Mouse (Mus musculus) mature B cell (primary cell): ENCODE measurements around the gene Bbs10.

Experiments
- in situ Hi-C: fragments of 300-500 bp; cut with MboI; formaldehyde crosslinking; loops from 2 replicates; pipeline ENCODE4 v1.14.3; 2019

Gene Bbs10

GRCm38 (mm10) chr10:111298140-111299098 lies at the start of gene Bbs10:
Gene Bbs10, plus strand, starts transcription at chr10:111298679.
- in situ Hi-C loops, result no loop called here

GRCm38 (mm10) chr10:111250192-111250591 lies 48.3 kb upstream of the Bbs10 start:
- in situ Hi-C loops, result no loop called here

GRCm38 (mm10) chr10:111251666-111252065 lies 46.8 kb upstream of the Bbs10 start:
- in situ Hi-C loops, result no loop called here

- in situ Hi-C loops, result no loop called here
Measured at GRCm38 (mm10) chr10:111255228-111255627, 43.3 kb upstream of the Bbs10 start.

GRCm38 (mm10) chr10:111256156-111256555 lies 42.3 kb upstream of the Bbs10 start:
- in situ Hi-C loops, result no loop called here

- in situ Hi-C loops, result no loop called here
Measured at GRCm38 (mm10) chr10:111257358-111257757, 41.1 kb upstream of the Bbs10 start.

GRCm38 (mm10) chr10:111258256-111258655 lies 40.2 kb upstream of the Bbs10 start:
- in situ Hi-C loops, result no loop called here

- in situ Hi-C loops, result no loop called here
Measured at GRCm38 (mm10) chr10:111271687-111272086, 26.8 kb upstream of the Bbs10 start.

GRCm38 (mm10) chr10:111272905-111273304 lies 25.6 kb upstream of the Bbs10 start:
- in situ Hi-C loops, result no loop called here

- in situ Hi-C loops, result no loop called here
Measured at GRCm38 (mm10) chr10:111273463-111274088, 24.9 kb upstream of the Bbs10 start.

- in situ Hi-C loops, result no loop called here
Measured at GRCm38 (mm10) chr10:111275822-111276221, 22.7 kb upstream of the Bbs10 start.

GRCm38 (mm10) chr10:111297631-111298030 lies 848 bp upstream of the Bbs10 start:
- in situ Hi-C loops, result no loop called here

- in situ Hi-C loops, result no loop called here
Measured at GRCm38 (mm10) chr10:111299591-111299990, 1.1 kb downstream of the Bbs10 start.

- in situ Hi-C loops, result loop anchor here (10.0 kb wide), 1 partner anchor 184 kb away; no protein-coding TSS in a partner anchor
Measured at GRCm38 (mm10) chr10:111301041-111301440, 2.6 kb downstream of the Bbs10 start.

- in situ Hi-C loops, result loop anchor here (10.0 kb wide), 1 partner anchor 182 kb away; no protein-coding TSS in a partner anchor
Measured at GRCm38 (mm10) chr10:111302486-111302885, 4.0 kb downstream of the Bbs10 start.

- in situ Hi-C loops, result loop anchor here (10.0 kb wide), 1 partner anchor 176 kb away; no protein-coding TSS in a partner anchor
Measured at GRCm38 (mm10) chr10:111308850-111309501, 10.5 kb downstream of the Bbs10 start.

- in situ Hi-C loops, result no loop called here
Measured at GRCm38 (mm10) chr10:111313282-111313681, 14.8 kb downstream of the Bbs10 start.

GRCm38 (mm10) chr10:111314636-111315395 lies 16.3 kb downstream of the Bbs10 start:
- in situ Hi-C loops, result no loop called here

GRCm38 (mm10) chr10:111315940-111316339 lies 17.5 kb downstream of the Bbs10 start:
- in situ Hi-C loops, result no loop called here

GRCm38 (mm10) chr10:111318021-111318420 lies 19.5 kb downstream of the Bbs10 start:
- in situ Hi-C loops, result no loop called here

- in situ Hi-C loops, result no loop called here
Measured at GRCm38 (mm10) chr10:111318805-111319500, 20.5 kb downstream of the Bbs10 start.
